Mouse (Mus musculus) adrenal gland, postnatal 14 days (tissue): Measurements from ENCODE around the gene Cfap161. TPM values are rescaled to one million over a fixed set of nuclear protein-coding genes. Genes with fewer than 3 reads are reported as not detected.

Source experiments
- DNase-seq: peaks from one replicate; pipeline ENCODE4 v3.0.0; 2021; ENCODE audit warnings: mixed read lengths
- total RNA-seq: library from RNA; stranded (reverse); gene quantifications from 2 replicates; pipeline ENCODE4 v1.2.3, GENCODE M21; 2021

Cfap161 gene
- total RNA-seq, 1 experiment from 2014 or later: not detected

- no peak for DNase-seq
Observed at GRCm38 (mm10) chr7:83739680-83740310, 54.9 kb downstream of the Cfap161 start.

GRCm38 (mm10) chr7:83738623-83739462 lies 55.8 kb downstream of the Cfap161 start:
- DNase-seq: no peak

GRCm38 (mm10) chr7:83737914-83738490 lies 56.7 kb downstream of the Cfap161 start:
- DNase-seq: no peak

GRCm38 (mm10) chr7:83736341-83737115 lies 58.2 kb downstream of the Cfap161 start:
- DNase-seq: no peak

- DNase-seq: no peak
Observed at GRCm38 (mm10) chr7:83735108-83735781, 59.4 kb downstream of the Cfap161 start.

- no peak for DNase-seq
Observed at GRCm38 (mm10) chr7:83734671-83735082, 60.0 kb downstream of the Cfap161 start.

- no peak for DNase-seq
Observed at GRCm38 (mm10) chr7:83734246-83734645, 60.4 kb downstream of the Cfap161 start.

- no peak for DNase-seq
Observed at GRCm38 (mm10) chr7:83732781-83733180, 61.9 kb downstream of the Cfap161 start.

GRCm38 (mm10) chr7:83731961-83732666 lies 62.6 kb downstream of the Cfap161 start:
- DNase-seq: no peak

- no peak for DNase-seq
Observed at GRCm38 (mm10) chr7:83731297-83731696, 63.4 kb downstream of the Cfap161 start.

GRCm38 (mm10) chr7:83726936-83727632 lies 67.6 kb downstream of the Cfap161 start:
- no peak for DNase-seq

GRCm38 (mm10) chr7:83725801-83726200 lies 68.9 kb downstream of the Cfap161 start:
- no peak for DNase-seq

GRCm38 (mm10) chr7:83724541-83724940 lies 70.1 kb downstream of the Cfap161 start:
- DNase-seq: no peak

Other genes with a start within 250 kb of the Cfap161 start
- 0.30 and 0.90 TPM in 2 replicates for gene Tmc3, start 210.0 kb downstream of the Cfap161 start, total RNA-seq
- gene Stard5, start 162.9 kb downstream of the Cfap161 start, total RNA-seq: 32.8 and 40.5 TPM in 2 replicates
- 5.7 and 16.0 TPM in 2 replicates for gene Il16, start 49.2 kb downstream of the Cfap161 start, total RNA-seq
- 17.8 and 18.1 TPM in 2 replicates for gene Tlnrd1, start 89.4 kb upstream of the Cfap161 start, total RNA-seq
- gene Mesd, start 89.6 kb upstream of the Cfap161 start, total RNA-seq: 87.2 and 100 TPM in 2 replicates